In genomic region chr5:112265515-112265914, GRCm38 (mm10) we compare ENCODE assay signal across 7 mouse cellular contexts. TPM values are rescaled to one million over a fixed set of nuclear protein-coding genes. Genes with fewer than 3 reads are reported as not detected.
DNase-seq lines count a peak whose midpoint lies in the region; ATAC-seq and TF ChIP-seq lines count a peak whose summit lies in the region.

No protein-coding gene starts in this region.

- WGBS in midbrain, embryonic 10.5 days, result 8% methylated on average over 10 of the region's 10 CpGs
- 8% methylated on average over 10 of the region's 10 CpGs for WGBS in midbrain, embryonic 15.5 days
- WGBS in embryonic facial prominence, embryonic 13.5 days, result 6% methylated on average over 10 of the region's 10 CpGs
- WGBS in liver, embryonic 14.5 days (ENCODE audit: insufficient replicate concordance), result under 1% methylated on average over 10 of the region's 10 CpGs
- 8% methylated on average over 10 of the region's 10 CpGs for WGBS in stomach, embryonic 15.5 days

- no peak for TF ChIP-seq EP300 in liver, embryonic 14.5 days (IDR thresholded peaks at IDR 0.05; ENCODE audit: low read depth)

- H3K9ac ChIP-seq in midbrain, embryonic 15.5 days, result no peak overlapping the region
- peak overlapping the region; percentile 2; the same call in 1 of the 2 replicates for H3K9ac ChIP-seq in embryonic facial prominence, embryonic 13.5 days
- no peak overlapping the region for H3K9ac ChIP-seq in liver, embryonic 14.5 days (replicated peaks)
- H3K9ac ChIP-seq in stomach, embryonic 15.5 days, result no peak overlapping the region

- no peaks in the 10 kb centered on the region for H3K36me3 ChIP-seq in midbrain, embryonic 10.5 days
- no peaks in the 10 kb centered on the region for H3K36me3 ChIP-seq in midbrain, embryonic 15.5 days (replicated peaks)
- H3K36me3 ChIP-seq in embryonic facial prominence, embryonic 13.5 days, result no peaks in the 10 kb centered on the region
- H3K36me3 ChIP-seq in liver, embryonic 14.5 days (replicated peaks; ENCODE audit: control insufficient read depth, insufficient read depth, low read depth), result no peaks in the 10 kb centered on the region
- no peaks in the 10 kb centered on the region for H3K36me3 ChIP-seq in stomach, embryonic 15.5 days

- peak; percentile 61 for DNase-seq in midbrain, embryonic 10.5 days (ENCODE audit: low spot score)
- no peak for DNase-seq in liver, embryonic 14.5 days (ENCODE audit: low read depth in 3 of 3, low spot score in 3 of 3)
- no peak for DNase-seq in cerebellum, postnatal 4 days (ENCODE audit: low spot score in 2 of 2)
- DNase-seq in thymus, postnatal 4 days, result no peak

- peaks cover 22% of the 10 kb centered on the region for H3K4me1 ChIP-seq in midbrain, embryonic 10.5 days
- H3K4me1 ChIP-seq in midbrain, embryonic 15.5 days, result peaks cover 6% of the 10 kb centered on the region
- peaks cover 11% of the 10 kb centered on the region for H3K4me1 ChIP-seq in embryonic facial prominence, embryonic 13.5 days
- peaks cover 0 to 16% of the 10 kb centered on the region in 2 experiments; a peak in 2 of 4 replicates for H3K4me1 ChIP-seq in liver, embryonic 14.5 days (replicated peaks; ENCODE audit: control insufficient read depth in 2 of 2, insufficient read depth in 2 of 2, low read length in 1 of 2)
- H3K4me1 ChIP-seq in stomach, embryonic 15.5 days, result no peaks in the 10 kb centered on the region; the same call in none of the 2 replicates

- TF ChIP-seq CTCF in liver, embryonic 14.5 days (IDR thresholded peaks at IDR 0.05; ENCODE audit: low read depth), result no peak

- peaks cover 53% of the 10 kb centered on the region for H3K27me3 ChIP-seq in midbrain, embryonic 10.5 days (ENCODE audit: low read depth, poor library complexity, severe bottlenecking)
- no peaks in the 10 kb centered on the region for H3K27me3 ChIP-seq in midbrain, embryonic 15.5 days (replicated peaks)
- peaks cover 46% of the 10 kb centered on the region for H3K27me3 ChIP-seq in embryonic facial prominence, embryonic 13.5 days
- no peaks in the 10 kb centered on the region for H3K27me3 ChIP-seq in liver, embryonic 14.5 days (ENCODE audit: control insufficient read depth, insufficient read depth, low read length)
- peaks cover 11% of the 10 kb centered on the region for H3K27me3 ChIP-seq in stomach, embryonic 15.5 days (replicated peaks)

- no peaks in the 10 kb centered on the region for H3K9me3 ChIP-seq in midbrain, embryonic 10.5 days (replicated peaks)
- H3K9me3 ChIP-seq in midbrain, embryonic 15.5 days, result no peaks in the 10 kb centered on the region
- H3K9me3 ChIP-seq in embryonic facial prominence, embryonic 13.5 days, result no peaks in the 10 kb centered on the region
- no peaks in the 10 kb centered on the region for H3K9me3 ChIP-seq in liver, embryonic 14.5 days (ENCODE audit: control insufficient read depth, low read length)
- H3K9me3 ChIP-seq in stomach, embryonic 15.5 days, result no peaks in the 10 kb centered on the region

- H3K27ac ChIP-seq in midbrain, embryonic 10.5 days (replicated peaks), result peak overlapping the region; percentile 7; the same call in 1 of the 2 replicates
- H3K27ac ChIP-seq in midbrain, embryonic 15.5 days, result no peak overlapping the region
- 0 out of 2 replicates have a peak overlapping the region, but pooled peaks have one; percentile 16 for H3K27ac ChIP-seq in embryonic facial prominence, embryonic 13.5 days
- no peak overlapping the region for H3K27ac ChIP-seq in liver, embryonic 14.5 days
- no peak overlapping the region for H3K27ac ChIP-seq in stomach, embryonic 15.5 days

- no peak overlapping the region for H3K4me3 ChIP-seq in midbrain, embryonic 10.5 days
- no peak overlapping the region for H3K4me3 ChIP-seq in midbrain, embryonic 15.5 days
- H3K4me3 ChIP-seq in embryonic facial prominence, embryonic 13.5 days, result no peak overlapping the region
- no peak overlapping the region for H3K4me3 ChIP-seq in liver, embryonic 14.5 days (ENCODE audit: insufficient read depth in 1 of 2, low read depth in 2 of 2, low read length in 2 of 2)
- no peak overlapping the region for H3K4me3 ChIP-seq in stomach, embryonic 15.5 days (replicated peaks)

- H3K4me2 ChIP-seq in midbrain, embryonic 15.5 days, result no peak overlapping the region
- peak overlapping the region; percentile 39 for H3K4me2 ChIP-seq in embryonic facial prominence, embryonic 13.5 days
- peak overlapping the region; percentile 34 for H3K4me2 ChIP-seq in liver, embryonic 14.5 days (ENCODE audit: low read depth)
- peak overlapping the region; percentile 11; the same call in 1 of the 2 replicates for H3K4me2 ChIP-seq in stomach, embryonic 15.5 days

- ATAC-seq in midbrain, embryonic 15.5 days (replicated peaks), result no peak
- peak; percentile 67; the same call in 1 of the 2 replicates for ATAC-seq in embryonic facial prominence, embryonic 13.5 days (ENCODE audit: insufficient number of reproducible peaks, insufficient read depth, low FRiP score, low TSS enrichment, low read depth)
- peak; percentile 51 for ATAC-seq in liver, embryonic 14.5 days (ENCODE audit: insufficient read depth)
- no peak for ATAC-seq in stomach, embryonic 15.5 days (ENCODE audit: insufficient read depth, low FRiP score, low read depth)

RNA-seq across cellular contexts. Expression of gene Crybb1, which starts 9.9 kb away (rescaled TPM):
- 0.41 and 0.91 TPM in 2 replicates for polyA plus RNA-seq in midbrain, embryonic 10.5 days (2016; fragmentation: Nextera tagmentation; extraction: Ambion mirVana)
- polyA plus RNA-seq in midbrain, embryonic 15.5 days (2015; fragmentation: Nextera tagmentation; extraction: Ambion mirVana), result 4.3 and 4.8 TPM in 2 replicates
- polyA plus RNA-seq in embryonic facial prominence, embryonic 13.5 days (2015; fragmentation: Nextera tagmentation; extraction: Ambion mirVana), result 1.0 and 1.3 TPM in 2 replicates
- polyA plus RNA-seq in liver, embryonic 14.5 days (2012; rRNA removed), result not detected in 2 replicates
- polyA plus RNA-seq in liver, embryonic 14.5 days (2014; fragmentation: Nextera tagmentation; extraction: Ambion mirVana), result 0.24 TPM in 1 of 2 replicates, not detected in the other
- polyA plus RNA-seq in stomach, embryonic 15.5 days (2015; fragmentation: Nextera tagmentation; extraction: Ambion mirVana), result 4.0 TPM in 2 replicates

RNA-seq across cellular contexts. Expression of gene Tpst2, which starts 11.0 kb away (rescaled TPM):
- 35.9 and 37.0 TPM in 2 replicates for polyA plus RNA-seq in midbrain, embryonic 10.5 days (2016; fragmentation: Nextera tagmentation; extraction: Ambion mirVana)
- polyA plus RNA-seq in midbrain, embryonic 15.5 days (2015; fragmentation: Nextera tagmentation; extraction: Ambion mirVana), result 29.4 and 33.7 TPM in 2 replicates
- 38.7 and 42.8 TPM in 2 replicates for polyA plus RNA-seq in embryonic facial prominence, embryonic 13.5 days (2015; fragmentation: Nextera tagmentation; extraction: Ambion mirVana)
- polyA plus RNA-seq in liver, embryonic 14.5 days (2012; rRNA removed), result 16.2 and 17.2 TPM in 2 replicates
- polyA plus RNA-seq in liver, embryonic 14.5 days (2014; fragmentation: Nextera tagmentation; extraction: Ambion mirVana), result 30.7 and 30.9 TPM in 2 replicates
- 40.8 and 44.4 TPM in 2 replicates for polyA plus RNA-seq in stomach, embryonic 15.5 days (2015; fragmentation: Nextera tagmentation; extraction: Ambion mirVana)

RNA-seq across cellular contexts. Expression of gene Cryba4, which starts 13.2 kb away (rescaled TPM):
- polyA plus RNA-seq in midbrain, embryonic 10.5 days (2016; fragmentation: Nextera tagmentation; extraction: Ambion mirVana), result 0.43 and 1.4 TPM in 2 replicates
- polyA plus RNA-seq in midbrain, embryonic 15.5 days (2015; fragmentation: Nextera tagmentation; extraction: Ambion mirVana), result 0.93 and 1.4 TPM in 2 replicates
- polyA plus RNA-seq in embryonic facial prominence, embryonic 13.5 days (2015; fragmentation: Nextera tagmentation; extraction: Ambion mirVana), result 1.0 and 1.9 TPM in 2 replicates
- polyA plus RNA-seq in liver, embryonic 14.5 days (2012; rRNA removed), result 0.39 and 0.63 TPM in 2 replicates
- polyA plus RNA-seq in liver, embryonic 14.5 days (2014; fragmentation: Nextera tagmentation; extraction: Ambion mirVana), result 0.59 and 0.95 TPM in 2 replicates
- polyA plus RNA-seq in stomach, embryonic 15.5 days (2015; fragmentation: Nextera tagmentation; extraction: Ambion mirVana), result 1.7 TPM in 2 replicates

Comparison
In these comparisons a context has a peak if more than half of its experiments do, and no peak if none do; other contexts are left out.
1. H3K27ac ChIP-seq: peak in midbrain, embryonic 10.5 days (single experiment) and embryonic facial prominence, embryonic 13.5 days (single experiment); none in midbrain, embryonic 15.5 days (single experiment), liver, embryonic 14.5 days (single experiment) and stomach, embryonic 15.5 days (single experiment).
2. ATAC-seq: peak in embryonic facial prominence, embryonic 13.5 days (single experiment) and liver, embryonic 14.5 days (single experiment); none in midbrain, embryonic 15.5 days (single experiment) and stomach, embryonic 15.5 days (single experiment).